Mouse (Mus musculus) common myeloid progenitor, adult 5-6 weeks (primary cell): ENCODE data around the gene Arid5b. TPM values are rescaled to one million over a fixed set of nuclear protein-coding genes. Genes with fewer than 3 reads are reported as not detected.

Experiments used
- ATAC-seq: replicated peaks from 2 replicates; pipeline ENCODE4 v1.8.0; 2016; ENCODE audit warnings: low read depth, mild to moderate bottlenecking, moderate TSS enrichment, inconsistent platforms; ENCODE audit not compliant: poor library complexity, severe bottlenecking
- total RNA-seq: library from RNA; stranded (forward); fragments of 200-1000, 187-1606 nt; gene quantifications from 2 replicates; pipeline ENCODE4 v1.2.3, GENCODE M21; 2017

Arid5b gene
- total RNA-seq, 1 experiment from 2014 or later: 7.0 TPM

GRCm38 (mm10) chr10:68126551-68126950 lies 152.0 kb downstream of the Arid5b start:
- ATAC-seq: no peak

- no peak for ATAC-seq
Measured at GRCm38 (mm10) chr10:68125919-68126550, 152.5 kb downstream of the Arid5b start.

DNA sequence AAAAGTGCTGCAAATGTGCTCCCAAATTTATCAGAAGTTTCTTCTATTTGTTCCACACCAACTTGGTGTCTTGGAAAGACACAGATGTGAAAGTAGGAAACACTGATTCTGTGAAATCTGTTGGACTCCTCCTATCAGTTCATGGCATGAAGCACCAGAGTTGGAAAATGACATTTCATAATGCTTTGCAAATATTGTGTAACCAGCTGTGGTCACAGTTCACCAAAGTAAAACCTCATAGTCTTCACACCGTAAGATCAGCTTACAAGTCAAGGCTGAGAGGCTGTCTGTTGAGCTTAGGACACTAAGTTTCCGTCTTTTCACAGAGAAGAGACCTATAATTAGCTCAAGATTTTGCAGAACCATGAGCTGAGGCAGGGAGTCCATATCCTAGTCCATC lies 153.6 kb downstream of the Arid5b start:
- ATAC-seq: peak; percentile 92

- ATAC-seq: no peak
Measured at GRCm38 (mm10) chr10:68123446-68123845, 155.1 kb downstream of the Arid5b start.

DNA sequence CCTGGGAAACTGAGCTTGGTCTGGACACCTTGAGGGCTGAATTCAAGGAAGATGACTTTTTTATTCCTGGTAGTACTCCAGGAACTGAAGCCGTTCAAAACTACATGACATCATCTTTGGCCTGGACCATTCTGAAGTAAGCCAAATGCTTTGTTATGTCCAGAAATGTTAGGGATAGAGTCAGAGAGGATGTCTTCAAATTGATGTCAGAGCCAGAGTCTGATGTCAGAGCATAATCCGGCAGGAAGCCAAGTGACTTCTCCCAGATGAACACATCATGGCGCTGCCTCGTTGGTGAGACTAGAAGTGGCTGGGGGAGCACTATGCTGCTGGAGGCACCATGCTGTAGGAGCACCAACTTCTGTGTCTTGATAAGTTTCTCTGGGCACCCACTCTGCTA lies 156.6 kb downstream of the Arid5b start:
- ATAC-seq: no peak

DNA sequence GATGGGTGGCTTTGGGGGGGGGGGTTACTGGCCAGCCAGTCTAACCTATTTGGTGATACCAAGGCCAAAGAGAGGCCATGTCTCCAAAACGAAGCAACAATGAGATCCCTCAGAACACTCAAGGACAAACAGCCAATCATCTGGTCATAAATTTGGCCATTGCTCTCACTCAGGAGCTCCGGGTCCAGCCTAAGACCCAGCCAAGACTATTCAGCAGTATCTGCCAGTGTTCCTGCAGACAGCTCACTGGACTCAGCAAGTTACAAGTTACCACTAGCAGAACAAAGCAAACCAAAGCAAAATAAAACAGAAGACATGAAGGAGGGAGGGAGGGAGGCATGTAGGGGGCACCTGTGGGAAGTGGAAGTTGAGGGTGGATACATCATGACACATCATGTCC lies 157.3 kb downstream of the Arid5b start:
- no peak for ATAC-seq

GRCm38 (mm10) chr10:68120011-68120410 lies 158.5 kb downstream of the Arid5b start:
- ATAC-seq: peak; percentile 36; the same call in 1 of the 2 replicates

DNA sequence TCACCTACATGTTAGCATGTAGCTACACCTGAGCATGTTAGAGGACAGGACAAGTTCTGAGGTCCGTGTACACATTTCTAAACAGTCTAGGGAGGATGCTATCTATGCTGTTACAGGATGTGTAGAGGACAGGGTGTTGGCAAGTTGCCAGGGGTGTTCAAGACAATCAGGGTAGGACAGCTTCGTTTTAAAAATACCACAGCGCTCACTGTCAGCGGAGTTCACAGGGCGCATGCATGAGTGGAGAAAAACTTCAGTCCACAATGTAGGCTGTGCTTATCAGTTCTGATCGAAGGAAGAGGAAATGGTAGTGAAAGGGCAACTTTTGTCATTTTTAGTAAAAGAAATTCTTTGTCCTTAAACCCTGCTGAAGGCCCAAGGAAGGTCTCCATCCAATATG lies 159.3 kb downstream of the Arid5b start:
- ATAC-seq: peak; percentile 73

DNA sequence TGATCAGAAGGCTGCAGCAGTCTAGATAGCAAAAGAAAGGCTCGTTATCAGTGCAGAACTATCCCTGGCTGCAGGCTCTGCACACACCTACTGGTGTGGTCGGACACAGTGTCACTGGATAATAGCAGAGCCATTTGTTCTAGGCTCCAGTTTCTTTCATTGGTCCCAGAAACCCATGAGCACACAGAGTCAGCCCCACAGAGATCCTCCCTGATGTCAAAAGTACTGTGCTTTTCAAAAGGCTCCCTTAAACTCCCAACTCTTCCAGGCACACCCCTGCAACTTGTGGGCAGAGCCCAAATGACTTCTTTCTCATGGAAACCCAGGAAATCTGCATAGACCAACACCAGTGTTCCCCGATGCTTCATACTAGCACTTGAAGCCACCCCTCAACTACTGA lies 163.6 kb downstream of the Arid5b start:
- ATAC-seq: no peak

- ATAC-seq: no peak
Measured at GRCm38 (mm10) chr10:68113645-68114044, 164.9 kb downstream of the Arid5b start.

DNA sequence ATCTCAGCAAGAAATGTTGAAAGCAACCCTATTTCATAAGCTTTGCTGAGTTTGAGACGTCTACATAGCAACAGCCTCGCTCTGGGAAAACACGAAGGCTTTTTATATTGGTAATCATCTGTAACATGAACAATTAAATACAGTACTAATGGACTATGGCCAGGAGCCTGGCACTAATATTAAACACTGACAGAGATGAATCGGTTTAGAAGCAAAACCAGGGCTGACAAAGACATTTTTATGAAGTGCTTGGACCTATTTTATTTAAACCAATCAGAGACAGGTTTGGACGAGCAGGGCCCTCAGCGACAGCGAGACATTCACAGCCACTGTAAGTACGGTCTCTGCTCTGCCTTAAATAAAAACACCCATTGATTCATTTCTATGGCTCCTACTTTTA lies 165.6 kb downstream of the Arid5b start:
- ATAC-seq: no peak

DNA sequence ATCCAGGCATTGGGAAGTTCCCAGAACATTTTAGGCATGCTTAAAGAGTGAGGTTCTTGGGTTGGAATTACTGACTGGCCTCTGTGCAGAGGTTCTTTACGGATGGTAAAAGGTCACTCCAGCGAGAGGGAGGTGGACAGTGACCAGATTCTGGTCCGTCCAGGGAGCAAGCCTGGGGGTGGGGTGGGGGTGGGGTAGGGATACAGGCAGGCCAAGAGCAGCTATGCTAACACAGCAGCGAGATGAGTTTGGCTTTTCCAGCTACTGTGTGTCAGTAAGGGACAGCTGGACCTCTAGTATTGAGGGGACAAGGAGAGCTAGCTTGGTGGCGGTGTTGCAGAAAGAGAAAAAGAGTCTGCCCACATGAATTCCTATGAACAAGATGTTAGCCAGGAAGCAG lies 167.9 kb downstream of the Arid5b start:
- ATAC-seq: no peak

GRCm38 (mm10) chr10:68110182-68110581 lies 168.4 kb downstream of the Arid5b start:
- ATAC-seq: no peak

DNA sequence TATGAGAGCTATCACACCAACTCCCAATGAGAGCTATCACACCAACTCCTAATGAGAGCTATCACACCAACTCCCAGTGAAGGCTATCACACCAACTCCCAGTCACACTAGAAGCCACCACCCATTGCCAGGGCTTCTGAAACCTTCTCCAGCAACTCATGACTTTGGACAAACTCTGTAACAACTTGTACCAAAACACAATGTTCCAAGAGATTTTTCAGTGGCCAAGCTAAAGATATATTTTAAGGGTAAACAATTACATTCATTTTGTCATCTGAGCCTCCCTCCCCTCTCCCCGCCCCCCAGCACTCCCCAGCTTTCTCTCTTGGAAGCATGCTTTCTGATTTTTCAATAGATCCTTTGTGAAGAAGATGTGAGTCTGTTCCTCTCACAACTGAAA lies 168.9 kb downstream of the Arid5b start:
- no peak for ATAC-seq

- ATAC-seq: no peak
Measured at GRCm38 (mm10) chr10:68107716-68108115, 170.8 kb downstream of the Arid5b start.

GRCm38 (mm10) chr10:68106351-68106950 lies 172.1 kb downstream of the Arid5b start:
- no peak for ATAC-seq

DNA sequence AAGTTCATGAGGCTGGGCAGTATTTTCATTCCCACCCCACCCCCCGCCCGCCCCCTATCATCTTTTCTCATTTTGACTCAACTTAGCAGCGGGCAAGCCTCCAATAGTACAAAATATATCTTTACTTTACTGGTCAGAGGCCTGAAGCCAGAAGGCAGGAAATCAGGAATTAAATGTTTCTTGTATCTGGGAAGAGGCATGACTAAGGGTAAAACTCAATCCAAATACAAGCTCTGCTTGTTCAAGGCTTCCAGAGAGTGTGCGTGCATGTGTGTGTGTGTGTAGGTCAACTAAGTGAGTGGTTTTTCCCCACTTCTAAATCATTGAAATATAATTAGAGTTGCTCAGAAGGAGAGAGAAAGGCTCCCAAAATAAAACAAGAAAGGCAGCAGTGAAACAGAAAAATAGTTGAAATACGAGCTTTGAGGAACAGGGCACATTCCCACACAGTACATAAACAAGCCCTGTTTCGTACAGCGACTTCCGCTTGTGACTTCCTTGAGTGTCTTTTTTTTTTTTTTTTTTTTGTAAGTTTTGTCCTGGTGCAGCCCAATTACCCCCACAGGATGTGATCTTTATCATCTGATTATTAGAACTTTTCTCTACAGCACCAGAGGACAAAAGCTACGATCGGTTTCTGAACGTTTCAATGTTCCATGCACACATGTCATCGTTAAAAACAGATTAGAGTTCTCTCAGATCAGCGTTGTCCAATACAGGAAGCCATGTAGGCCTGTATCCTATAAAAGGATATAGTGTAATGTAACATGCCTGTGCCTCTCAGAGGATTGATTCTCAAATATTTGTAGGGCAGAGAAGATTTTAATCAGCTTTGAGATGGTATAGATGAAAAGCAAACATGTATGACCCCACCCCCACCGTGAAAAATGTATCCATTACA lies 173.4 kb downstream of the Arid5b start:
- ATAC-seq: peak; percentile 54

DNA sequence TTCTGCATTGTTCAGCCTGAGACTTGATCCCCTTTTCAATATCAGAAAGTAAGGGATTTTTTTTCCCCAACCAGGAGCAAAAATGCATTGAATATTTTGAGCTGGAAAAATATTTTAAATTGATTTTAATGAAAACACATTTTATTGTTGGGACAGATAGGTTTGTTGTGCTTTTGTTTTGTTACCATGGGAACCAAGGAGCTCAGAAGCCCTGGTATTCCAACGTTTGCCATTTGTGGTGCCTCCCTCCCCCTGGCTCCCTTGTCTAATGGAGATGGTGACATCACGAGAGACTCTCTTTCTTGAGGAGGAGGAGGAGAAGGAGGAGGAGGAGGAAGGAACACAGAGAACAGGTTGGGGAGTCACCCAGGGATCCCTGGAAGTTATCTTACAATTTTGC lies 174.1 kb downstream of the Arid5b start:
- ATAC-seq: peak; percentile 46; the same call in 1 of the 2 replicates

DNA sequence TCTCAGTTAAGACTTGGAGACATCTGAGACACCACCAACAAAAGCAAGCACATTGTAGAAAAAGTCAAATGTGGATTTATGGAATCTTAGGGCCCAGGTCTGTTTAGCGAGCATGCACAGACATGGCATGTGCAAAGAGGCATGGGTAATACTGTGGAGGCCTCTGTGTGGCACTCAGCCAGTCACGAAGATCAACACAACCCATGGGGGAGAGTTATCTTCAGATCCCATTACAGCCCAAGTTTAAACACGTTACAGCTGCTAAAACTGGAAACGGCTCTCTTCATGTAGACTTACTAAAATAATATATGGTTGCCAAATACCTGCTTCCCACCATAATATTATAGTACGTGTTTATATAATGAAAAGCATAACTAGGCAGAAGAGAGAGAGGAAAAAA lies 174.6 kb downstream of the Arid5b start:
- ATAC-seq: peak; percentile 42; the same call in 1 of the 2 replicates

- no peak for ATAC-seq
Measured at GRCm38 (mm10) chr10:68103078-68103855, 175.3 kb downstream of the Arid5b start.
